ENCODE assay signal across 14 mouse cellular contexts in genomic region chr13:35794774-35795173, GRCm38 (mm10).
DNase-seq lines count a peak whose midpoint lies in the region; ATAC-seq lines count a peak whose summit lies in the region.
"Had no signal": no experiment of that assay in that cellular context is flagged by ENCODE, and none has a peak within 500 bp of the region (broad histone marks: within the 10 kb centered on the region; RNA-seq: fewer than 3 reads in every experiment).

No protein-coding gene starts in this region.

- H3K9me3 ChIP-seq in heart, embryonic 11.5 days (replicated peaks; ENCODE audit: control insufficient read depth, low read length) = no peaks in the 10 kb centered on the region
- H3K9me3 ChIP-seq in liver, embryonic 16.5 days (replicated peaks; ENCODE audit: control insufficient read depth, low read length) = no peaks in the 10 kb centered on the region
- H3K9me3 ChIP-seq: hindbrain, embryonic 10.5 days; midbrain, embryonic 13.5 days had no signal

- no peak overlapping the region for H3K9ac ChIP-seq in heart, embryonic 11.5 days (ENCODE audit: low read depth, low read length)
- no peak overlapping the region; the same call in 1 of the 2 replicates for H3K9ac ChIP-seq in liver, embryonic 16.5 days (ENCODE audit: low read depth, low read length)
- H3K9ac ChIP-seq: midbrain, embryonic 13.5 days had no signal

- H3K4me3 ChIP-seq in heart, embryonic 11.5 days (ENCODE audit: low read depth, low read length) = no peak overlapping the region
- H3K4me3 ChIP-seq in liver, embryonic 16.5 days (ENCODE audit: low read depth, low read length) = no peak overlapping the region
- H3K4me3 ChIP-seq: hindbrain, embryonic 10.5 days; midbrain, embryonic 13.5 days had no signal

- peaks cover 84% of the 10 kb centered on the region for H3K4me1 ChIP-seq in heart, embryonic 11.5 days (ENCODE audit: control insufficient read depth, insufficient read depth, low read length)
- peaks cover 79% of the 10 kb centered on the region for H3K4me1 ChIP-seq in liver, embryonic 16.5 days (ENCODE audit: control insufficient read depth, low read depth, low read length)

- intact Hi-C loops in heart, postnatal 14 days (cut with DNase I) = no loop called here
- intact Hi-C loops in gastrocnemius, postnatal 14 days (cut with DNase I; ENCODE audit: low total_unique reads) = no loop called here

- H3K27me3 ChIP-seq in heart, embryonic 11.5 days (ENCODE audit: control insufficient read depth, insufficient read depth, low read length) = no peaks in the 10 kb centered on the region
- H3K27me3 ChIP-seq in liver, embryonic 16.5 days (ENCODE audit: control insufficient read depth, insufficient read depth, low read depth, low read length) = no peaks in the 10 kb centered on the region
- H3K27me3 ChIP-seq: midbrain, embryonic 13.5 days had no signal

- ATAC-seq in heart, embryonic 11.5 days (replicated peaks; ENCODE audit: insufficient number of reproducible peaks, low FRiP score, low TSS enrichment) = no peak
- peak; percentile 54 for ATAC-seq in liver, embryonic 16.5 days (ENCODE audit: low read depth)
- ATAC-seq: midbrain, embryonic 13.5 days had no signal

- peak overlapping the region; percentile 76 for H3K27ac ChIP-seq in heart, embryonic 11.5 days (ENCODE audit: low read depth, low read length)
- H3K27ac ChIP-seq in liver, embryonic 16.5 days (ENCODE audit: low read length) = peak overlapping the region; percentile 93
- H3K27ac ChIP-seq: hindbrain, embryonic 10.5 days; midbrain, embryonic 13.5 days had no signal

- WGBS in heart, embryonic 11.5 days (ENCODE audit: insufficient replicate concordance) = 54% methylated on average over 4 of the region's 4 CpGs
- WGBS in liver, embryonic 16.5 days (ENCODE audit: insufficient replicate concordance) = 37% methylated on average over 4 of the region's 4 CpGs

- no peaks in the 10 kb centered on the region for H3K36me3 ChIP-seq in heart, embryonic 11.5 days (ENCODE audit: control insufficient read depth, insufficient read depth, low read length)
- no peaks in the 10 kb centered on the region for H3K36me3 ChIP-seq in liver, embryonic 16.5 days (ENCODE audit: control insufficient read depth, insufficient read depth)
- H3K36me3 ChIP-seq: hindbrain, embryonic 10.5 days; midbrain, embryonic 13.5 days had no signal

- DNase-seq in heart, postnatal 14 days = no peak
- DNase-seq in brain, adult 2 months (ENCODE audit: low read depth, low spot score) = peak; percentile 29
- DNase-seq in gastrocnemius, postnatal 14 days = peak; percentile 47
- no peak for DNase-seq in adrenal gland, postnatal 10 days
- no peak for DNase-seq in adrenal gland, adult 8-10 months
- DNase-seq in kidney, postnatal 14 days = no peak
- DNase-seq: adrenal gland, postnatal 25 days; lung, adult 2 months; lung, postnatal 4 days; right cerebral cortex, adult 18-20 months had no signal

- H3K4me2 ChIP-seq in heart, embryonic 11.5 days = peak overlapping the region; percentile 47
- peak overlapping the region; percentile 72 for H3K4me2 ChIP-seq in liver, embryonic 16.5 days (ENCODE audit: low read depth, low read length)
- H3K4me2 ChIP-seq: midbrain, embryonic 13.5 days had no signal

Comparison
In these comparisons a context has a peak if more than half of its experiments do, and no peak if none do; other contexts are left out.
1. DNase-seq: peak in brain, adult 2 months (single experiment) and gastrocnemius, postnatal 14 days (single experiment); none in heart, postnatal 14 days (0 of 2), adrenal gland, postnatal 10 days (single experiment), adrenal gland, adult 8-10 months (single experiment) and kidney, postnatal 14 days (single experiment).